Mouse (Mus musculus) retina, adult 2 months (tissue): ENCODE measurements around the gene Sema4d.

Experiments used
- DNase-seq: peaks from one replicate; pipeline ENCODE4 v3.0.0-alpha.2; 2012; ENCODE audit warnings: low read depth, low spot score

The Sema4d gene

GRCm38 (mm10) chr13:51815865-51816504, 22.4 kb upstream of the Sema4d start:
- DNase-seq: no peak

GRCm38 (mm10) chr13:51814646-51815045, 21.1 kb upstream of the Sema4d start:
- DNase-seq: no peak

DNA sequence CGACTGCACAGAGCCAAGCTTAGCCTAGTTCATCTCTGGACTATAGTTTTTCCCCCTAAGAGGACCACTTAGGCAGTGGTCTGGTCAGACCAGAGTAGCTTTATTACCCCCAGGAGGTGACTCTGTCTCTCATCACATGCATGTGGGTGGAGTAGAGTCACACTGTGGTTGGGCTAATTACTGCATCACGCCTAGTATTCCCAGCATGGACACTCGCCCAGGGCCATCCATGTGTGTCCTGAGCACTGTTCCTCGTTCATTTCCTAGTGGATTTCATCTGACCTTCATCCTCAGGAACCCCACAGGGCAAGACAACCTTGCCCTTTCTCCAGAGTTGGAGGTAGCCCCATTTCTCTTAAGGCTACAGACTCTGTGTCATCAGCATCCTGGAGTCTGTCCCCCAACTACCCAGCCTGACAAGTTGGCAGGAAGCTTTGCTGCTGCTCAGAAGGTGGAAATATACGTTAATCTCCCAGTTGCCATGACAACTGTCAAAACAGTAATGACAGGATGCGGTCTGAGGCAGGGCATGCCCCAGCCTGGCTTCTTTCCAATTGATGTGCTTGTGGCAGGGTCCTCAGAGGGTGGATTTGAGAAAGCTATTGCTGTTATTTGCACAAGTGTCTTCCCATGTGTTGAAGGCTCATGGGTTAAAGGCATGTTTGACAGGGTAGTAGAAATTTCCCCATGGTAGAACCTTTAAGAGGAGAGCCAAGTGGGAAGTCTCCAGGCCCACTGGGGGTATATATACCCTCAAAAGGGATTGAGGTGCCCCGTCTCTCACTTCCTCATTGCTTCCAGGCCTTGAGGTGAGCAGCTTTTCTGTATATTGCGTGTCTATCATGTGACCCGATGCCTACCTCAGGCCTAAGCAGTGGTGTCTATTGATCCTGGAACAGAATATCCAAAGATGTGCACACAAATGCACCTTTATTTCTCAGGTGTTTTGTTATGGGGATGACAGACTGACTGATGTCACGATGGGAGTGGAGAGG, 20.4 kb upstream of the Sema4d start:
- DNase-seq: no peak

GRCm38 (mm10) chr13:51808141-51808540, 14.6 kb upstream of the Sema4d start:
- DNase-seq: no peak

DNA sequence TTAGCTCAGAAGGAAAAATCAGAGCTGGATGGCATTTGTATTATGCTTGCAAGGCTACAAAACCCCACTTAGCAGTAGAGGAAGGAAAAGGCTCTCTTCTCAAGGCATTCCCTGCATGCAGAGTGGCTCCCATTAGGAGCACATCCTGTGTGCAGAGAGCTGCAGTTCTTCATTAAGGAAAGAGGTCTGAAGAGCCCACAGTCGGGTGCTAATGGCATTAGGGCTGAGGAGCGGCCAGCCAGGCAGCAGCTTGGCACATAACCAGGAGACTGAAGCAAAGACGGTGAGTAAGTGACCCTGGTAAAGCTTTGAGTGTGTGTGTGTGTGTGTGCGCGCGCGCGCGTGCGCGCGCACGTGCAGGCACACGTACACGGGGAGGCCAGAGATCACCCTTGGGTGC, 12.7 kb upstream of the Sema4d start:
- no peak for DNase-seq

- no peak for DNase-seq
Measured at GRCm38 (mm10) chr13:51805634-51806033, 12.1 kb upstream of the Sema4d start.

DNA sequence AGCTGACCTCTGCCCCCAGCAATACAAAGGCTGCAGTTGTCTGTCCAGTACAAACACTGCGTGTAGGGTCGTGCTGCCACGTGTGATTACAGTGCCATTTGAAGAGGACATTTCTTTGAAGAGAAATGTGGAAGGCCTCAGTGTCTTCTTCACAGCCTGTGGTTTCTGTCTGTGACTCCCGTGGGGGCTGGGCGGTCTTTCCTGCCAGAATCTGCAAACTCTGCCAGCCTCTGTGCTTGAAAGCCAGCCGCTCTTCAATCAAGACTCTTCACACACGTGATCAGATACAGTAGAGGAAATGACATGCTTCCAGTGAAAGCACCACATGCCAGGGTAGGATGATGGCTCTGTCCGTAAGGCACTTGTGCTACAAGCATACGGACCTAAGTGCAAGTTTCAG, 7.4 kb upstream of the Sema4d start:
- no peak for DNase-seq

DNA sequence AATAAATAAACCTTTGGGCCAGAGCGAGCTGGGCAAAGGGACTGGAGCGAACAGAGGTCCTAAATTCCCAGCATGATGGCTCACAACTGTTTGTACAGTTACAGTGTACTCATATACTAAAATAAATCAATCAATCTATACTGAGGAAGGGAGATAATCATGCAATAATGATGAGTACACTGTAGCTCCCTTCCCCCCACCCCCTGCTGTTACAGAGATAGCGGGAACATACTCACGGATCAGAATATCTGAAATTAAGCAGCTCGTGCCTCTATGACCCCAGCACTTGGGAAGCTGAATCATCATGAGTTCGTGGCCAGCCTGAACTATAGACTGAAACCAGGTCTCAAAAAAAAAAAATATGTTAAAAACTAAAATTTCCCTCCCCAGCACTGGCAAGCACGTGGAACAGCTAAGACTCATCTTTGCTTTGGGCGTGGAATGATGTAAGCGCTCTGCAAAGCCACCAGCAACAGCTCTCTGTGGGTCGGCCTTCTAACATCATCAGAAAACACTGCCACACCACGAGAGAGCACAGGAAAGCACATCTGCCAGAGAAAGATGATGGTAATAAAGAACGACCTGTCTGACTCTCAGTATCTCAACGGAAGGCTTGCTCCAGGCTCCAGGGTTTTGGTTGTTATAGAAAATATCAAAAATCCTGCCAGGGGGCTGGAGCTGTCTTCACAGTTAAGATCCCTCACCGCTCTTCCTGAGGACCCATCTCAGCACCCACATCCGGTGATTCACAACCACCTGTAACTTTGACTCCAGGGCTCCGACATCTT, 6.4 kb upstream of the Sema4d start:
- DNase-seq: no peak

GRCm38 (mm10) chr13:51797899-51798746, 4.6 kb upstream of the Sema4d start:
- no peak for DNase-seq

DNA sequence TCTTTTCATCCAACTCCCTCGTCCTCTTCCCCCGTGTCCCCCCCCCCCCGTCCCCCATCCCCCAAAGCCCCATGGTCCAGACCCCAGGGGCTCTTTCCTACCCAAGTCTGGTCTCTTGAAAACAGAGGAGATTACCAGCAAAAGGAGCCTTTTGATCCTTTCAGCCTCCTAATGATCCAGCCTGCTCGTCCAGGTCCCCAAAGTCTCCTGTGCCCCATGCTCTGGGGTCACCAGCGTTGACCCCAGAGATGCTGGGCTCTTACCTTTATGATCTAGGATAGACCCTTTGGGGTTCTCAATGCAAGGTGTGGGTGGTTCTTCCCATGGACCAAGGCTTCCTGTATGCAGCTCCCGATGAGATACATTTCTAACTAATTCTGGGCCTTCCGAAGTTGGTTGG, 401 bp upstream of the Sema4d start:
- no peak for DNase-seq

DNA sequence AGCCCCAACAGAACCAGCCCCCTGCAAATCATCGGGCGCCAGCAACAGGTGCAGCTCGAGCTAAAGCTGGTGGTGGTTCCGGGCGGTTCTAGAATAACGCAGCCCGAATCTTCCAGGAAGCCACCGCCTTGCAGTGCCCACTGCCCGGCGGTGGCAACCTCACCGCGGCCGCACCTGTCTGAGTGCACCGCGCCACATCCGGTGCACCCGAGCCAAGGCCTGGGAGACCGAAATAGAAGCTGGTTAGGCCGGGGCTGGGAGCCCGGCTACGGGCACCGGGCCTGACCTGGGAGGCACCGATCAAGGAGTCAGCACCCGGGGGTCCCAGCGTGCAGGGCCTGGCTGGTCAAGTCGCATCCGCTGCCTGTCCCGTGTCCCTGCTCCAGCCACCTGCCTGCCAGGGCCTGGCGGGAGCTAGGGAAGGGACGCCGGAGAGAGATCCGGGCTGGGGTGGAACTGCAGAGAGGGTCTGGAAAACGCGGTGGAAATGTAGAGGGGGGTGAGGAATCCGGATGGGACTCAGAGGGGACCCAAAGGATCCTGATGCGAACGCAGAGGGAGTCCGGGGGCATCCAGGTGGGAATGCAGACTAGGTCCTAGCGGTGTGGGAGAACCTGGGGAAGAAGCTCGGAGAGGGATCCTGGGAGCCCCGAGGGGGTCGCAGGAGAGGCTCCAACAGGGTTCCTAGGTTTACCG, 670 bp downstream of the Sema4d start:
- no peak for DNase-seq

GRCm38 (mm10) chr13:51792135-51792573, 1.4 kb downstream of the Sema4d start:
- no peak for DNase-seq

DNA sequence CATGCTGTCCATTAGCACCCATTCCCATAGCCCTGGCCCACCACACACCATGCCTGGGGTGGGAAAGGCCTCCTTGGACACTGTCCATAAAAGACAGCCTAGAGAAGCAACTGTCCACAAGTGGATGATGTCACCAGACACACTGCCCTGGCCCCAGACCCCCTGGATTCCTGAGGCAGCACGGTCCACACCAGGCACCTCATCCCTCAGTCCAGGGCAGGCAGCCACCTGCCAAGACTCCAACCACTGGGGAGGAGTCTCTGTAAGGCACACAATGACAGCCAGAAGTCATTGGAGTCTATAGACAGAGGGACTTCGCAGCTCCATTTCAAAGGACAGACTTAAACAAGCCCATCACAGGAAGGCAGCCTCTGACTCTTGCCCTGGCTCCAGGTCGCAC, 1.9 kb downstream of the Sema4d start:
- DNase-seq: no peak

- DNase-seq: no peak
Measured at GRCm38 (mm10) chr13:51790793-51791192, 2.8 kb downstream of the Sema4d start.

DNA sequence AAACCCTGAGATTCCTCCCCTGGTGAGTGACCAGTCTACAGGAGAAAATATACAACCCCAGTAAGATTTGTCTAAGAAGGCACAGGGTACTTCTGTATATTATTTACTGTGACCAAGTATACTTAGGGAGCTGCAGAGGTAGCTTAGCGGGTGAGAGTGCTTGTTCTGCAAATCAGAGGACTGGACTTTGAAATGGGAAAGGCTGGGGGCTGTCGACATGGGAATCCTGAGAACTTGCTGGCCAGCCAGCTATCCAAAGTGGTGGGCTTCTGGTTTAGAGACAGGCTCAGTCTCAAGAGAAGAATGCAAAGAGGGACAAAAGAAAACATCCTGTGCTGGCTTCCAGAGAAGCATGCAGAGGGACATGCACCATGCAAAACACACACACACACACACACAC, 5.7 kb downstream of the Sema4d start:
- DNase-seq: no peak

- DNase-seq: no peak
Measured at GRCm38 (mm10) chr13:51786616-51787015, 6.9 kb downstream of the Sema4d start.

- DNase-seq: no peak
Measured at GRCm38 (mm10) chr13:51784476-51784875, 9.1 kb downstream of the Sema4d start.

DNA sequence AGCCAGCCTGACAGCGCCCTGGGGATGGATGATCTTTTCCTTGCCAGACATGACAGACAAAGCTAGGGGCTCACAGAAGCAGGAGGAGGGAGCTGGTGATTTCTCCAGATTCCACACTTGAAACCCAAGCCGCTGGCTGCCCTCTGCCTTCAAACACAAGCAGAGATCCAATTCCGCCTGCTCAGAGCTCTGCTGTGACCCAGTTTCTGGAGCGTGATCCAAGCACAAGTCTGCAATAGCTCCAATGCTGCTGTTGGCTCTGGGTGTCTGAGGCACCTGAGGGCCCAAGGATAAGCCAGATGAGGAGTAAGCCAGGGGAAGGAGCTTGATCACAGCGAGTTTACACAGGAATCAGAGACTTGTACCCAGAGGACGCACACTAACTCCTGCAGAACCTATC, 9.7 kb downstream of the Sema4d start:
- no peak for DNase-seq

DNA sequence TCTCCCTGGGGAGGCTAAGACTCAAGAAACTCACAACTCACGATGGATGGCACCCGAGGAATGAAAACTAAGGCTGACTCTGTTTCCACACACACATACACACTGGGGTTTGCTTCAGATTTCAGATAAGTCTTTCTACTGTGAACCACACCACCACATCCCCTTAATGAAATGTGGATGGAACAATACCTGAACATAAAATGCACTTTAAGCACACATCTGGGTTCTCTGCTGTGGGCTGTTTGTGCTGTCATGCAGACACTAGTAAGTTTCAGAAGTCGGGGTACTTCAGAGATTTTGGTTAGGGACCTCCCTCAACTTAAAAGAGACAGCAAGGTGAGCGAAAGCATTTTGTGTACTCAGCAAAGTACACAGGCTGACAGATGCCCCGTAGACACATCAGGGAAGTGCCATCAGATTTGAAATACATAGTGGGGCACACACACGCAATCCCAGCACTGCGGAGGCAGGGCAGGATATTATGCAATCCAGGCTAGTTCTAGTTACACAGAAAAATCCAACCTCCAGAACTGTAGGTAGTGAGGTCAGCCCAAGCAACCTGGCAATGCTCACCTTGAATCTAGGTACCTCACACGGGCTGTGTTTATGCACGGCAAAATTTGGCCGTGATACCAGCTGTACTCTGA, 12.9 kb downstream of the Sema4d start:
- no peak for DNase-seq
